Mouse (Mus musculus) kidney, adult 18-20 months (tissue): Measurements from ENCODE around the gene Cacul1.
A peak's percentile ranks its signal among the peaks of the same experiment; 100 is the strongest.

ENCODE experiments used
- DNase-seq: peaks from one replicate; pipeline ENCODE4 v3.0.0; 2021

Cacul1 gene

DNA sequence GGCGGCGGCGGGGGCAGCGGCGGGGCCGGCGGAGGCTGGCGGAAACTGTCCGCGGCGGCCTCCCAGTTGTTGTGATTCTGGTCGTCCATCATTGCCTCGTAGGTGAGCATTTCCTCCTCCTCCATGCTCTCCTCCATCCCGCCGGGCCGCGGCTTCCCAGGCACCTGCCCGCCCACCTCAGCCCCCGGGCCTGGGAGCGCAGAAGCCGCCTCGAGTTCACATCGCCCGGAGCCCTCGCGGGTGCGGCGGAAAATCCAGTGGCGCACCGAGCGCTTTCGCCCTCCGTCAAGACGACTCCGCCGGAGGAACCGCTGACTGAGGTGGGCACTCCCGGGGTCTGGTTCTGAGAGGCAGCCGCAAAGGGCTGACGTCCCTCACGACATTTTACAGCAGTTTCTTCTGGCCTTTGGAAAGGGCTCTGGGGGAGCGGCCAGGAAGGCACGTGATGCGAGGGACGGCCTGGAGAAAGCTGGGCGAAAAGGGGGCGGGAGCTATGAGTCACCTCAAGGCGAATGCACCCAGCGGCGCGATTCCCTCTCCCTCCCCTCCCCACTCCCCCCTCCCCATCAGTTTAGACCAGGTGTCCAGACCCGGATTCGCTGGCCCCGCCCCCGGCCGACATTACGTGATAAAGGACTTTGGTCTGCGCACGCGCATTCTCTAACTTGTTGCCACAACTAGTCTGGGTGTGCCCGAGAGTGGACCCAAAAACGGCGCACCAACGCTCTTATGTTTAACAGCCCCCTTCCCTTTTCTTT lies at the start of gene Cacul1:
Gene Cacul1, minus strand, starts transcription at position 444 of the 758 bp plus-strand sequence.
- DNase-seq = peak; percentile 97

DNA sequence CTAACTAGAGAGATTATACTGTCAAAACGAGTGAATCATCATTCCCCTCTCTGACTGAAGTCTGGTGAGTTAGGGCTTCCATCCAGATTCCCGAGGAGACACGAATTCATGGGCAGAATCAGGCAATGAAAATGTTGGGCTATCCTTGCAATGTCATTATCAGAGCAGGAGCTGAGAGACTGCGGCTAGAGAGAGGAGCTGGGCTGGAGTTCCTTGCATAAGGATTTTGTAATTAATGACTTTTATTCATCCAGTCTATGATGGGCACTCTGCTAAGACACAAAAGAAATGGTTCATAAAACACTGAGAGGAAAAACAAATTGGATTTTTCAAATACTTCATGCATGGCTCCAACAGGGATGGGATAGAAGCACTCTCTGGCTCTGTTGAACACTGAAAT lies 38.6 kb upstream of the Cacul1 start:
- no peak for DNase-seq

GRCm38 (mm10) chr19:60617007-60617406 lies 36.2 kb upstream of the Cacul1 start:
- no peak for DNase-seq

- DNase-seq = peak; percentile 44
Measured at GRCm38 (mm10) chr19:60615470-60616200, 34.8 kb upstream of the Cacul1 start.

DNA sequence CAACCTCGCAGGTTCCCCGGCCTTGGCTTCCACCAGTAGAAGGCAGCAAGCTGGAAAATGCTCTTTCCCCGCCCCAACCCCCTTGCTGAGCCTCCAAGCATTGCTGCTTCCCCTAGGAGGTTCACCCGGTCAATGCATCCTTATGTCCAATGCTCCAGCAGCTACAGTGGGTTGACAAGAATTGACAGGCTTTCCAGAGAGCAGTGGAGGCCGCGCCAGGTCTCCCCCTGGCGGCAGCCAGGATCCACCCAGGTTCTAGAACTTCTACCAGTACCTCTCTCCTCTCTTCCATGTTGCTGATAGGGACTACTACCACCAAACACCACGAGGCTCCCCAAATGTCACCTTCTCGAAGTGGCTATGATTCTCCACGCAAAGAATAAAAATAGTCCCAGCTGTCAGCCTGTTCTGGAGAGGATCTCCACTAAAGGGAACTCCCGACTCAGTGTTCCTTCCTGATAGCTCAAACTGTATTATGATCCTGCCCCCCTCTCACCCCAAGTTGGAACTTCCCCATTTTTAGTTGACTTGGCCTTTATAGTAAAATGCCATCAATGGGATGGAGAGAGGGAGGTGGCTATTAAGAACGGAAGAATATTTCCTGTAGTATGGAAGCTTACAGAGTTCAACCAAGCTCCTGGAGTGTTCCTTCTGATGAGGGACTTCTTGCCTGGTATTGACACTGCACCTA lies 30.8 kb upstream of the Cacul1 start:
- peak; percentile 31 for DNase-seq

DNA sequence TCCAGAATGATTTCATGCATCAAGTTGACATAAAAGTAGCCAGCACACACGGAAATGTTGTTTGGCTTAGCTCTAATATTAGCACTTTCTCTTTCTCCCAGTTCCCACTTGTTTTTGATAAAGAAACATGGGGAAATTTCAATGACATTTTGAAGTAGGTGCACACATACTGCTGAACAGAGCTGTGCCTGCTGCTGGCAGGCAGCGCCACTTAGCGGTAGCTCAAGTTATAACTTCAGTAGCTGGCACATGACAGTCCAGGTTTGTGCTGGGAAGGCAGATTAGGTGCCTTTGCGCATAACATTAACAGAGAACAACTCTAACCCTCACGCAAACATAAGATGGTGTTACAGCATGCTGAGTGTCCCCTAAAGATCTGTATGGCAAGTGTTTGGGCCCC lies 27.9 kb upstream of the Cacul1 start:
- DNase-seq = peak; percentile 57

GRCm38 (mm10) chr19:60603586-60603985 lies 22.8 kb upstream of the Cacul1 start:
- DNase-seq = no peak

DNA sequence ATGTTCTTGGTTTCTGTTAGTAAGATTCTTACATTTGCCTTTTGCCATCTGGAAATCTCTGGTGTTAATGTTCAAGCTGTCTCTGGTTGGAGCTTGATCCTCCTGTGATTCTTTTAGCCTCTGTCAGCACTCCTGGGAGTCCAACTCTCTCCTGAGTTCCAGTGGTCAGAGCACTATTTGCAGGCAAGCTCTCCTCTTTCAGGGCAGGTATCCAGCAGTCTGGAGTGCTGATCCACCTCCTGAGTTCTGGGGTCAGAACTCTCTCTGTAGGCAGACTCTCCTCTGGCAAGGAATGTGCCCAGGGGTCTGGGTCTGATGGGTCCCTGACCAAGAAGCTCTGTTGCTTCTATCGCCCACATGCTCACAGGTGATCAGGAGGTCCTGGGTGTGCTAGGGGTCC lies 21.2 kb upstream of the Cacul1 start:
- peak; percentile 25 for DNase-seq

DNA sequence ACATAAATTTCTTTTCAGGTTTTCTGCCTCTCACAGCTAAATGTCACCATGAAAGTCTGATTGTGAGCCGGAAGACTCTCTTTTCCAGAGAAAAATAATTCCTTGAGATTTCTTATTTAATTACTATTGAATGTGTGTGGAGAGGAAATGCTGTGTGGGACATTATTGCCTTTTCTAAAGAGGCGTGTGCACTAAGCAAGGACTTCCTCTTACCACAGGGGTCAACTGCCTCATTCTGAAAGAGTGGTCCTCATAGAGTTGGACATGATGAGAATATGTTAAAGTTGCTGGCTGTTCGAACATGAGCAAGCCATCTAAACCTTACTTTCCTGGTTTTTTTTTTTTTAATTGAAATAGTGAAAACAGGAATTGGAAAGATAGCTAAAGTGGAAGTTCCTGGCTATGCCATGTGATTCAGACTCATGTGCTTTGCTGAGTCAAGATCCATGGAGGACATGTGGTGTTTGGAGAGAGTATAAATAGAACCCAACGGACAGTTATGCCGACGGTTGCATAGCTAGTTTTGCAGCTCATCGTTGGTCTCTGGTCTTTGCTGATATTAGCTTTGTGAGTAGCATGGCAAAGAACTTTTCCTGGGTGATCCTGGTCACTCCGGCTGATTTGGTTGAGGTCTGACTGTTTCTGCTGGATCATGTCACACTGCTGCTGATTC lies 17.3 kb upstream of the Cacul1 start:
- no peak for DNase-seq

GRCm38 (mm10) chr19:60589646-60590045 lies 8.8 kb upstream of the Cacul1 start:
- no peak for DNase-seq

- no peak for DNase-seq
Measured at GRCm38 (mm10) chr19:60586652-60587051, 5.8 kb upstream of the Cacul1 start.

DNA sequence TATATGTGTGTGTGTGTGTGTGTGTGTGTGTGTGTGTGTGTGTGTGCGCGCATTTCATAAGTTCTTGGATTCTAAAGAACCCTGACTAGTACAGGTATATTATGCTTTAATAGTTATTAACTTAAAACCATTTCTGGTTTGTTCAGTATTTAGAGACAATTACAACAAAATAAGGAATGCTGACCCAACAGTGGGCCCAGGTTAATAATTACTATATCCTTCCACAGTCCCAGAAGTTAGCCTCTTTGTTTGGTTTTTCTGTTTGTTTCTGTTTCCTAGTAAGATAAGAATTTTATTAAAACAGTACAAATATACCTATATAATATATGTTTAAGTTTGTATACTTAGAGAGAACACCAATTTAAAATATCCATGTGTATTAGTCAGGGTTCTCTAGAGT lies 2.4 kb upstream of the Cacul1 start:
- no peak for DNase-seq

GRCm38 (mm10) chr19:60581377-60582290 lies 809 bp upstream of the Cacul1 start:
- no peak for DNase-seq

DNA sequence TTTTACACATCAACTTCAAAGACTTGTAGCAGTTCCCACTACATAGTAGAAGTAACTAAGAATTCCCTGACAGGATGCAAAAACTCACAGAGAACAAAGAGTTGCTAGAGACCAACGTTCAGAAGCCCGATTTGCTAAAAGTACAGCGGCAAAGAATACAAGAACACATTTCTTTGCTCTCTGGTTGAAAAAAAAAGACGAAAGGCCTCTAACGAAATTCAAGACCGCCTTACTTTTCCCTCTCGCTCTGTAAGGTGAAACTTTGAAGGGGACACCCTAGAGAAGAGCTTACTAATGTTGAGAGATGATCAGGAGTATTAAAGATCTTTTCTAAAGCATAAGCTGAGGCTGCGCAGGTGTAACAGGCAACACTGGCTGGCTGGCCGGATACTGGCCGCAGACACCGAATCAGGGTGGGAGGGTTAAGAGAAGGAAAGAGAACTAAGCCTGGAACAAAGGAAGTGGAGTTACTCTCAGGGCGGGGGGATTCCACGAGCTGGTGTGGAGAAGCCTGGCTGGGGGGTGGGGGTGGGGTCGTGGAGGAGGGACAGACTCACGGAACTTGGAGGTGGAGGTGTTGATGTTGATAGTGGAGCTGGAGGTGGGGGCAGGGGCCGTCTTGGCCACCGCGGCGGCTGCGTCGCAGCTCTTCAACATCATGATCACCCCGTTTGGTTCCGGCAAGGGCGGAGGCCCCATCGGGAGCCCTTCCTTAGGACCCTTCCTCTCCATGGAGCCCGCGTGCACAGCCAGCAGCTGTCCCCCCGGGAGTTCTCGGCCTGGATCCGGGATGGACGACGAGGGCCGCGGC lies 849 bp downstream of the Cacul1 start:
- DNase-seq = no peak

DNA sequence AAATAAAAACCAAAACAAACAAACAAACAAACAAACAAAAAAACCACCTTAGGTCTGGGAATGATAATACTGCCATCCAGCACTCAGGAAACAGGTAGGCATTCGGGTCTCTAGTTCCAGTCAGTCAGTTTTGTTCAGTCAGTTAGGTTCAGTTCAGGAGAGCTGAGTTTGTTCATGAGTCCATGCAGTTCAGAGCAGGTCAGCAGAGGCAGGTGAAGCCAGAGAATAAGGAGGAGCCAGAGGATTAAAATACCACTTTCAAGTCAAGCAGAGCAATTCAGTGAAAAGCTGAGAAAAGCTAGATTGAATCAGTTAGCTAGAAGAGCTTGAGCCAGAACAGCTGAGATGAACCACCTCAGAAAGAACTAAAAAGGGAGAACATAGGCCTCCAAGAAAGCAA lies 4.1 kb downstream of the Cacul1 start:
- no peak for DNase-seq

GRCm38 (mm10) chr19:60560497-60560896 lies 20.3 kb downstream of the Cacul1 start:
- DNase-seq = no peak

GRCm38 (mm10) chr19:60554866-60555438 lies 25.9 kb downstream of the Cacul1 start:
- DNase-seq = no peak

- DNase-seq = peak; percentile 64
Measured at GRCm38 (mm10) chr19:60553501-60553900, 27.3 kb downstream of the Cacul1 start.

DNA sequence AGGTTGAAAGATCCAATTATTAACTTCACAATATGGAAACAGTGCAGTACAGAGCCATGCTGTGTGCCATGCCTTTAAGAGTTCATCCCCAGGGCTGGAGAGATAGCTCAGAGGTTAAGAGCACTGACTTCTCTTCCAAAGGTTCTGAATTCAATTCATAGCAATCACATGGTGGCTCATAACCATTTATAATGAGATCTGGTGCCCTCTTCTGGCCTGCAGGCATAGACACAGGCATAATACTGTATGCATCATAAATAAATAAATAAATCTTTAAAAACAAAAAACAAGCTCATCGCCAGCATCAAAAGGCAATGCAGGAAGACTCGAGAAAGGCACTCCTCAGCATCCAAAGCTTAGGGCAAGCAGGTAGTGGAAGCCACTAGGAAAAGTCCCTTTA lies 37.5 kb downstream of the Cacul1 start:
- DNase-seq = no peak

DNA sequence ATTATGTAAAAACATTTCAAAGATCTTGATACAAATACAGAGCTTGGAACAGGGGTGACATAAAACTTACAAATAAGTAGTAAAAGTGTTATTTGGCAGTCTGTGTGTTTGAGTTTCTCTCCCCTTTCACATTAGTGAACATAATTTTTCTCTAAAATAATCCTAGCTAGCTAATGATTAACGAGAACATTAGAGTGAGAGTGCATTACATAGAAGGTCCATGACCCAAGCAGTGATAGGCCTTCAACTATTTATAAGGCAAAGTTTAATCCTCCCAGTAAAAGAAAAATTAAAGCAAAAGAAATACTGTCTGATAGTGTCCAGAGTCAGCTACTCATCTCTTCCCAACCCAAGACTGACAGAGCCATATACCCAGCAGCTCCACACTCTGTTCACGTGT lies 48.9 kb downstream of the Cacul1 start:
- no peak for DNase-seq

GRCm38 (mm10) chr19:60530171-60530570 lies 50.7 kb downstream of the Cacul1 start:
- no peak for DNase-seq
